Mouse (Mus musculus) ES-Bruce4 (cell line): ENCODE results near the gene Tmem35b. TPM values are rescaled to one million over a fixed set of nuclear protein-coding genes. Genes with fewer than 3 reads are reported as not detected.

Source experiments
- H3K27ac ChIP-seq: 2 replicates; pipeline ENCODE4 v1.5.1; 2012; ENCODE audit warnings: low read length, inconsistent platforms; ENCODE audit not compliant: insufficient read depth
- H3K27me3 ChIP-seq: 2 replicates; pipeline ENCODE4 v1.6.1; 2012; ENCODE audit warnings: mild to moderate bottlenecking, low read length, inconsistent platforms; ENCODE audit not compliant: control insufficient read depth, poor library complexity, insufficient read depth, severe bottlenecking
- H3K36me3 ChIP-seq: 2 replicates; pipeline ENCODE4 v1.6.1; 2012; ENCODE audit warnings: inconsistent platforms, mild to moderate bottlenecking, low read length, moderate library complexity; ENCODE audit not compliant: control insufficient read depth, poor library complexity, insufficient read depth, severe bottlenecking
- H3K4me1 ChIP-seq: one replicate; pipeline ENCODE4 v1.8.1; 2011; ENCODE audit warnings: low read length; ENCODE audit not compliant: control insufficient read depth, insufficient read depth
- H3K4me3 ChIP-seq: 2 replicates; pipeline ENCODE4 v1.5.1; 2011; ENCODE audit warnings: low read depth, mild to moderate bottlenecking, low read length
- H3K9ac ChIP-seq: 2 replicates; pipeline ENCODE4 v1.6.1; 2012; ENCODE audit warnings: low read depth, mild to moderate bottlenecking, inconsistent platforms; ENCODE audit not compliant: poor library complexity, severe bottlenecking
- H3K9me3 ChIP-seq: replicated peaks from 2 replicates; pipeline ENCODE4 v1.6.1; 2012; ENCODE audit warnings: mild to moderate bottlenecking, low read length, inconsistent platforms; ENCODE audit not compliant: control insufficient read depth, poor library complexity, insufficient read depth, severe bottlenecking
- CTCF ChIP-seq: IDR thresholded peaks from one replicate; pipeline ENCODE4 v1.8.1; 2011; ENCODE audit warnings: low read depth, low read length
- EP300 ChIP-seq: IDR thresholded peaks from 2 replicates; pipeline ENCODE4 v1.6.1; 2011; ENCODE audit warnings: low read depth, low read length; ENCODE audit not compliant: insufficient read depth
- POLR2A ChIP-seq: IDR thresholded peaks from one replicate; pipeline ENCODE4 v1.8.1; 2011; ENCODE audit warnings: low read length; ENCODE audit not compliant: insufficient read depth
- polyA plus RNA-seq: library from polyadenylated mRNA; stranded (reverse); fragments of >200 nt; gene quantifications from 2 replicates; pipeline ENCODE4 v1.2.4, GENCODE M21; 2011; ENCODE audit warnings: low read depth; ENCODE audit not compliant: missing spikeins, insufficient read depth, insufficient read length

The Tmem35b gene
- polyA plus RNA-seq, 1 experiment = 10.0 TPM

DNA sequence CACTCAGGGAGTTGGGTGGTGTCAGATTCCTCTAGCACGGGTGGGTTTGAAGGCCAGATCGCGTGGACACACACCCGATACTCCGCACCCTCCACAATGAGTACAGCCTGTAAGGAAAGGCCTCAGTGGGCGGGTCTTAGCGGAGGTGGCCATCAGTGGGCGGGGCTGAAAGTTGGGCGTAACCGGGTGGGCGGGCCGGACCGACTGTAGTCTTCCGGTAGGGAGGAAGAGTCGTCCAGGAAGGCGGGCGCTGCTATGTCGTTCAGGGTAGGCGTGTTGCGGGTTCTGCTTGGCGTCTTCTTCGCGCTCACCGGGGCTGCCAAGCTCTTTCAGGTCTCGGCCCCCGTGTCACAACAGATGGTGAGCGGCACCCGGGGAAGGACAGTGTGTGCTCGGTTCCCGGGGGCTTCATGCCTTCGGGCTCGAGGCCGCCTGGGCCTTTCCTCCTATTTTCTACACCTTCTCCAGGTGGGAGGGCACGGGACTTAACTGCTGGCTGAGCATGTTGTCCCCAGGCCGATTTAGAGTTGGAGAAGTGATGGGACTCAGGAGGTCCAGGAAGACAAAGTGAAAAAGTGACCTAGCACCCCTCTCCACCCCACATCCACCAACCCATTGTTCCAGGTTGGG, 2.5 kb downstream of the Tmem35b start:
- H3K36me3 ChIP-seq = 0 out of 2 replicates have a peak, but pooled peaks cover 2% of the 10 kb centered on the region
- H3K4me1 ChIP-seq = no peaks in the 10 kb centered on the region
- H3K27me3 ChIP-seq = no peaks in the 10 kb centered on the region
- H3K9ac ChIP-seq = peak overlapping the region; percentile 34
- peak overlapping the region; percentile 73 for H3K4me3 ChIP-seq
- H3K9me3 ChIP-seq = no peaks in the 10 kb centered on the region
- TF ChIP-seq POLR2A (no peak), EP300 (no peak), CTCF (no peak)
- 0 out of 2 replicates have a peak overlapping the region, but pooled peaks have one; percentile 5 for H3K27ac ChIP-seq

DNA sequence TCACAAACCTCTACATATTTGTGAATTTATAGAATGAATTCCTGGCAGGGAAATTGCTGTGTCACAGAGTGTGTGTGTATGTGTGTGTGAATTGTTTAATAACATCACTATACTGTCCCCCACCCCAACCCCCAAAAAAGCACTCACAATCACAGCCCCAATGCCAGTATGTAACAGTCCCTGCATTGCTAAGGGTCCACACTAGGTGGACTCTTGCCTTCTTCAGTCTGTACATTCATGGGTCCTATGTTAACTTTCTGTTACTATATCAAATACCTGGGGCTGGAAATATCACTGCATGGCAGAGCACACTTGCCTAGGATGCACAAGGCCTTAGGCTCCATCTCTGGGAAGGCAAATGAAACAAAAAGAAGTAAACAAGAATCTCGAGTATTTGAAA, 11.2 kb downstream of the Tmem35b start:
- H3K27ac ChIP-seq = no peak overlapping the region
- H3K36me3 ChIP-seq = no peaks in the 10 kb centered on the region
- no peak overlapping the region for H3K9ac ChIP-seq
- H3K4me3 ChIP-seq = no peak overlapping the region
- no peaks in the 10 kb centered on the region for H3K27me3 ChIP-seq
- TF ChIP-seq EP300 = no peak
- no peak for TF ChIP-seq POLR2A
- TF ChIP-seq CTCF = no peak
- no peaks in the 10 kb centered on the region for H3K9me3 ChIP-seq
- H3K4me1 ChIP-seq = peaks cover 6% of the 10 kb centered on the region

DNA sequence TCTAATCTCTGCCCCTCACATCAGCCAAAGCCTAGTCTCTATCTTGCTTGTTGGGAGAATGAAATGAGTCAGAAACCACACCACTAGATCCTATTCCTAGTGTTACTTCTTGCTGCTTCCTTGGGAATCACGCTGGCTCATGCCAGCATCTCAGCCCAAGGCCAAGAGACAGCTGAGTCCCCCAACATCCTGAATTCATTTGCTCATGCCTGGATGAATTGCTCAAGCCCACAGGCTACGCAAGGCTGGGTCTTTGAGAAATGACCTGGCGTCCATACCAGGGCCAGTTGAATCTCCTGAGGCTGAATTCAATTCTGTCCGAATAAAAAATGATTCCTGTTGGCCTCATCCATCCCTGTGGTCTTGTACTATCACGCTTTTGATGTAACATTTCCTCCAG, 14.1 kb downstream of the Tmem35b start:
- Histone ChIP-seq H3K9ac (no peak overlapping the region), H3K9me3 (no peaks in the 10 kb centered on the region), H3K4me1 (peaks cover 6% of the 10 kb centered on the region), H3K36me3 (no peaks in the 10 kb centered on the region), H3K27me3 (no peaks in the 10 kb centered on the region), H3K27ac (no peak overlapping the region), H3K4me3 (no peak overlapping the region)
- no peak for TF ChIP-seq CTCF
- no peak for TF ChIP-seq EP300
- no peak for TF ChIP-seq POLR2A

DNA sequence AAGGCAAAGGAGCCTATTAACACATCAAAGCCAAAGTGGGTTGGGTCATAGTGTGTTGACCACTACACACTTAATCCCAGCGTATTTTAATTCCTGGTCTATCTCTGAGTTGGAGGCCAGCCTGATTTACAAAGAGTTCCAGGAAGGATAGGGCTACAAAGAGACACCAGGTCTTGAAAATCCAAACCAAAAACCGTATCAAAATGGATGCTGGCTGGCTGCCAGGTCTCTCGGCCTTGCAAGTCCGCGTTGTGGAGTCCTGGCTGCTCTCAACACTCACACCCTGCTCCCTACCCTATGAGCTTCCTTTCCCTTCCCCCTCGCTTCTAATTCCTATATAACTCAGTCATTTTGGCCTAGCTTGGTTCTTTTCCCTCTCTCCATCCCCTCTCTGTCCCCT, 15.0 kb downstream of the Tmem35b start:
- peak overlapping the region; percentile 35; the same call in 1 of the 2 replicates for H3K27ac ChIP-seq
- H3K27me3 ChIP-seq = no peaks in the 10 kb centered on the region
- no peak overlapping the region for H3K4me3 ChIP-seq
- H3K9me3 ChIP-seq = no peaks in the 10 kb centered on the region
- no peak overlapping the region for H3K9ac ChIP-seq
- TF ChIP-seq EP300 = no peak
- H3K4me1 ChIP-seq = peaks cover 6% of the 10 kb centered on the region
- H3K36me3 ChIP-seq = no peaks in the 10 kb centered on the region

DNA sequence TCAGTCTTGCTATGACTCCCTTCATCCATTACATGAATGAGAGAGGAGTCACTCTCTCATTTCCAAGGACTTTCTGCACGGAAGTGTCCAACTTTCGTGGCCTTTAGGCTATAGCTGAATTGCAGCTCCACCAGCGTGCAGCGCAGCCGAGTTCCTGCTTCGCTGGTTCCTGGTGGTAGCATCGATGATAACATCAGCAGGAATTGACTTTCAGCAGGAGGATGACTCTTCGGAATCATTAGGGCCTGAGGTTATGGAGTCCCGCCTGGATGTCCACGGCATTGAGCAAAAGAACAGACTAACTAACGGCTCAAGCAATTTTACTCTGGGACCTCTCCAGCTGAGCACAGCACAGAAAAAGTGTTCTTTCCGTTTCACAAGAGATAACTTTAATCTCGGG, 26.5 kb downstream of the Tmem35b start:
- Histone ChIP-seq H3K4me3 (no peak overlapping the region), H3K4me1 (no peaks in the 10 kb centered on the region), H3K9me3 (no peaks in the 10 kb centered on the region), H3K27me3 (no peaks in the 10 kb centered on the region), H3K27ac (no peak overlapping the region), H3K36me3 (no peaks in the 10 kb centered on the region), H3K9ac (no peak overlapping the region)
- no peak for TF ChIP-seq POLR2A
- no peak for TF ChIP-seq CTCF
- no peak for TF ChIP-seq EP300

DNA sequence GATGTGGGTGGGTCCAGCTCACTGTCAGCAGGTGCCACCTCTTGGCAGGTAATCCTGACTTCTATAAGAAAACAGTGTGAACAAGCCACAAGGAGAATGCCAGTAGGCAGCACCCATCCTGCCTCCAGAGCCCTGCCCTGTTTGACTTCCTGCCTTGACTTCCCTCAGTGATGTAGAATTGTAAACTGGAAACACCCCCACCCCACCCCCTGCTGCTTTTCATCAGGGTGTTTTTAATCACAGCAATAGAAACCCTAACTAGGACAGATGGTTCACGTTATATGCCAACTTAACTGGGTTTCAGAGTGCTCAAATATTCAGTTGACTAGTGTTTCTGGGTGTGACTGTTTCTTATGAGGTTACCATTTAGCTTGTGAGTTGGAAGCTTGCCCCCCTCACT, 29.9 kb downstream of the Tmem35b start:
- H3K9me3 ChIP-seq = no peaks in the 10 kb centered on the region
- no peak overlapping the region for H3K4me3 ChIP-seq
- no peaks in the 10 kb centered on the region for H3K27me3 ChIP-seq
- TF ChIP-seq POLR2A = no peak
- no peak for TF ChIP-seq CTCF
- no peak for TF ChIP-seq EP300
- no peaks in the 10 kb centered on the region for H3K36me3 ChIP-seq
- H3K4me1 ChIP-seq = no peaks in the 10 kb centered on the region
- H3K9ac ChIP-seq = no peak overlapping the region
- H3K27ac ChIP-seq = no peak overlapping the region
